Mouse (Mus musculus) megakaryocyte, adult 5-6 weeks (primary cell): ENCODE measurements around the gene Frs3. TPM values are rescaled to one million over a fixed set of nuclear protein-coding genes. Genes with fewer than 3 reads are reported as not detected.

Experiments used
- total RNA-seq, 2 experiments: library from RNA; stranded (forward) in 1 of 2; stranded (reverse) in 1 of 2; fragments of 153-499, 151-499 nt in 1 of 2; fragments of 221-1000, 200-1000 nt in 1 of 2; gene quantifications; 2 replicates each; pipeline versions ENCODE4 v1.2.3 to v1.2.4; 2015 to 2017

Frs3 gene
- total RNA-seq, 2 experiments from 2014 or later = 0.15 TPM; not detected in 1

Other genes with a start within 250 kb of the Frs3 start
- 16.3 and 19.3 TPM in 2 replicates for gene Taf8, start 186.7 kb upstream of the Frs3 start, total RNA-seq (2015)
- gene Taf8, start 186.7 kb upstream of the Frs3 start, total RNA-seq (2017) = 44.0 and 57.5 TPM in 2 replicates
- 315 and 324 TPM in 2 replicates for gene Ccnd3, start 184.0 kb upstream of the Frs3 start, total RNA-seq (2015)
- gene Ccnd3, start 184.0 kb upstream of the Frs3 start, total RNA-seq (2017) = 155 and 184 TPM in 2 replicates
- gene Bysl, start 77.5 kb upstream of the Frs3 start, total RNA-seq (2015) = 4.8 and 5.6 TPM in 2 replicates
- 6.4 and 7.3 TPM in 2 replicates for gene Bysl, start 77.5 kb upstream of the Frs3 start, total RNA-seq (2017)
- 17.2 and 18.2 TPM in 2 replicates for gene Med20, start 77.4 kb upstream of the Frs3 start, total RNA-seq (2015)
- gene Med20, start 77.4 kb upstream of the Frs3 start, total RNA-seq (2017) = 32.2 and 33.8 TPM in 2 replicates
- gene Gm20517, start 77.4 kb upstream of the Frs3 start, total RNA-seq (2015) = 0.49 and 2.4 TPM in 2 replicates
- gene Gm20517, start 77.4 kb upstream of the Frs3 start, total RNA-seq (2017) = 1.7 and 2.3 TPM in 2 replicates
- 3.9 and 5.1 TPM in 2 replicates for gene Usp49, start 58.3 kb upstream of the Frs3 start, total RNA-seq (2015)
- gene Usp49, start 58.3 kb upstream of the Frs3 start, total RNA-seq (2017) = 4.2 and 5.3 TPM in 2 replicates
- 142 and 150 TPM in 2 replicates for gene Tomm6, start 644 bp upstream of the Frs3 start, total RNA-seq (2015)
- gene Tomm6, start 644 bp upstream of the Frs3 start, total RNA-seq (2017) = 38.6 and 44.1 TPM in 2 replicates
- gene Gm21981, start 5.4 kb downstream of the Frs3 start, total RNA-seq (2015) = not detected in 2 replicates
- not detected in 2 replicates for gene Gm21981, start 5.4 kb downstream of the Frs3 start, total RNA-seq (2017)
- gene Prickle4, start 5.7 kb downstream of the Frs3 start, total RNA-seq (2015) = 0.16 TPM in 1 of 2 replicates, not detected in the other
- gene Prickle4, start 5.7 kb downstream of the Frs3 start, total RNA-seq (2017) = 1.1 TPM in 1 of 2 replicates, not detected in the other
- not detected in 2 replicates for gene Pgc, start 37.8 kb downstream of the Frs3 start, total RNA-seq (2015)
- gene Pgc, start 37.8 kb downstream of the Frs3 start, total RNA-seq (2017) = not detected in 2 replicates
- gene Tfeb, start 48.0 kb downstream of the Frs3 start, total RNA-seq (2015) = 31.0 and 31.7 TPM in 2 replicates
- gene Tfeb, start 48.0 kb downstream of the Frs3 start, total RNA-seq (2017) = 38.5 and 39.9 TPM in 2 replicates
- not detected in 2 replicates for gene Mdfi, start 145.7 kb downstream of the Frs3 start, total RNA-seq (2015)
- gene Mdfi, start 145.7 kb downstream of the Frs3 start, total RNA-seq (2017) = not detected in 2 replicates
- 7.1 and 8.8 TPM in 2 replicates for gene Foxp4, start 235.6 kb downstream of the Frs3 start, total RNA-seq (2015)
- gene Foxp4, start 235.6 kb downstream of the Frs3 start, total RNA-seq (2017) = 1.1 and 2.2 TPM in 2 replicates